Mouse (Mus musculus): ENCODE results near the gene Gm10803.

Gm10803 gene

GRCm38 (mm10) chr2:93592164-93592790 is 31.9 kb downstream of the Gm10803 start:
- no peak for DNase-seq (ENCODE audit: low spot score)

GRCm38 (mm10) chr2:93593121-93593520 is 32.8 kb downstream of the Gm10803 start:
- no peak for DNase-seq (ENCODE audit: low spot score)

GRCm38 (mm10) chr2:93597145-93597544 is 36.8 kb downstream of the Gm10803 start:
- no peak for DNase-seq (ENCODE audit: low spot score)

- no peak for DNase-seq (ENCODE audit: low spot score)
These were observed 39.4 kb downstream of the Gm10803 start for GRCm38 (mm10) chr2:93599731-93600130.

- DNase-seq (ENCODE audit: low spot score), result no peak
These were observed 44.4 kb downstream of the Gm10803 start for GRCm38 (mm10) chr2:93604601-93605285.

- no peak for DNase-seq (ENCODE audit: low spot score)
These were observed 48.4 kb downstream of the Gm10803 start for GRCm38 (mm10) chr2:93608800-93609199.

- DNase-seq (ENCODE audit: low spot score), result no peak
These were observed 52.7 kb downstream of the Gm10803 start for GRCm38 (mm10) chr2:93613020-93613419.

Measured in spleen, adult 12 weeks (tissue).